Mouse (Mus musculus) kidney, adult 8-10 months (tissue): Measurements from ENCODE around the gene Gse1.

Source experiments
- DNase-seq, 2 experiments: peaks; one replicate each; pipeline ENCODE4 v3.0.0; 2022

The Gse1 gene

DNA sequence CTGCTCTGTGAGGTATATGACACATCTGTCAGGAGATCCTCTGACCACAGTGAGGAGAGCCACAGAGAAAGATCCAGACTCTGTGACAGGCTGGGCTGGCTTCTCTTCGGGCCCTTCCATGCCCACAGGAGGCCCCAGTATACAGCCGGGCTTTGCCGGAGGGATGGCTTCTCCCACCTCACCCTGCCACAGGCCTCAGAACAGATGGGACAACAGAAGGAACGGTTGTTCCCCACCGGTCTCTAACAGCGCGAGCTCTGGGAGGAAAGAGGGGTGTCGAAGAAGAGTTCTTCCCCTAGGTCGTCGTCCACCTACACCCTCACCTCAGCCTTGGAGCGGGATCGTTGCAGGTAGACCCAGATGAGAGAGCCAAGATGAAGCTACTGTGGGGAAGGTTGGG, 202.8 kb downstream of the Gse1 start:
- no peak for DNase-seq

DNA sequence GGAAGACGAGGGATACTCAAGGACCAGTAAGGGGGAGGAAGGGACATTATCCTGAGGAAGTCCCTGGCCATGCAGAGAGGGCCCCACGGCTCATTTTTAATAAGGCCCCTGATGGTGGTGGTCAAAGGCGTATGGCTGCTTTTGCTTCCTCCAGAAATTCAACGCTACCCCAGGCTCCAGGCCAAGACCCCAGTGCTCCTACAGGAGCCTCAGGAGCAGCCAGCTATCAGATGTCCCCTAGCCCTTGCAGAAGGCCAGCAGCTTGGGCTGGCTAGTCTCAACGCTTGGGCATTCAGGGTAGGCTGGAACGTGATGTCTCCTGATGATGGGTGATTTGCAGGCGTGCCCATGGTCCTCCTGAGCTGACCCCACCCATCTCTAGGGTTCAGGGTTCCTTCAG, 204.2 kb downstream of the Gse1 start:
- no peak for DNase-seq

DNA sequence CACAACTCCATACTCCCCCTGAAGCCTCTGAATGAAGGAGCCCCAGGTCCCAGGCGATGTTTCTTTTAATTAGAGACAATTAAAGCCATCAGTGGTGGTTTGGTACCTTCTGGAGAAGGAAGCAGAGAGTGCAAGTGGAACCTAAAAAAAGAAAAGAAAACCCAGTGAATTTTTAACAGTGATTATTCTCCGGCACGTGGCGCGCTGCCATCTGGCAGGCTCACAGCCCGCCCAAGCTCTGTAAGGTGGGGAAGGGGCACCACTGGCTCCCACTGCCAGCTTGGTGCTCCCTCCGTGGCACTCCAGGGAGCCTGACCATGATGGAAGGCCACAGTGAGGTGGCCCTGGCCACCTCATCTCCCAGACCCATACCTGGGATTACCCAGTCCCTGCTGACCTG, 204.9 kb downstream of the Gse1 start:
- DNase-seq, result no peak

DNA sequence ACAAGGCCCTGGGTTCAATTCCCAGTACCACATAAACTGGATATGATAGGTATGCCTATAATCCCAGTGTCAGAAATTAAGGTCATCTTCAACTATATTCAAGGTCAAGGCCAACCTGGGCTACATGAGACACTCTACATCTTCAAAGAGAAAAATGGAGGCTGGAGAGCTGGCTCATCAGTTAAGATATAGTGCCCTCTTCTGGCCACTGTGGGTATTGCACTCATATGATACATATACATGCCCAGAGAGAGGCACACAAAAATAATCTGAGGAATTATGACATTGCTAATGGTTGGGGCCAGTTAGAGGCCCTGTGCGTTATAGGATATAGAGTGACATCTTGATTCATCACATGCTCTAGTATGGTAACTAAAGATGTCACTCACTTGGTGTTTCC, 205.5 kb downstream of the Gse1 start:
- no peak for DNase-seq

DNA sequence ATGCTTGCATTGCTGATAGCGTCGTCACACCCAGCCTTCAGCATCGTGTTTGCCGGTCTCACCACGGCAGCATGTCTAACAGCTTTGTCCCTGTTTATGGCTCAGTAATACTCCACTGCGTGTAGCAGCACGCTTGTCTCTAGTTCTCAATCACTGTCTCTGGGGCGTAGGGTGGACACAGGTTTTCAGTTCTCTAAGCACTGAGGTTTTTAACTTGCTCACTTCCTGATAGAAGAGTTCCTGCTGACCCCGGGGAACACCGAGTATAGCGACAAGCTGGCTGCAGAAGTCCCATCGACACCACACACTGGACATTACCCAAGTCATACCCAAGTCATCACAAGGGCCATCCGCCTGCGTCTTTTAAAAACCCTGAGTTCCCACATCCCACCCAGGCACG, 207.5 kb downstream of the Gse1 start:
- no peak for DNase-seq

DNA sequence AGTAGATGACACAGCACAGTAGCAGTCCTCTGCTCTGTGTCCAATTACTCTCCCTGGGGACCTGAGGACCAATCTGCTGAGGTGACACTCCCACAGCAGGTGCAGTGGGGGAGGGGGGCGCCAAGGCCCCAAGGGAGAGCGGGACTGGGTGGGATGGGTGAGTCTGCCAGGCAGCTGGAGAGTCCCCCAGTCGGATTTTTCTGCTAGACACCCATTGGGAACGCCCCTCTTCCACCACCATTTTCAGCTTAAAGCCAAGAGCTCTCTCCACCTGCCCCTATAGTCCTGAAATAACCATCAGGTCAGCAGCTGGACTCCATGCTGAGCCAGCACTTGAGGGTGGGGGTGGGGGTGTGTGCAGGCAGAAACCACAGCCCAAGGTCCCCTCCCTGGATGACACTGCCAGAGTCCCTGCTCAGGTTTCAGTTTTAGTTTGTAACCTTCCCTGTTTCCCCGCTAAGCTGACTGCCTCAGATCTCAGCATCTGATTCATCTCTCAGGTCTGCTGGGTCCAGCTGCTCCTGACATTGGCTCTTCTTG, 208.3 kb downstream of the Gse1 start:
- no peak for DNase-seq

DNA sequence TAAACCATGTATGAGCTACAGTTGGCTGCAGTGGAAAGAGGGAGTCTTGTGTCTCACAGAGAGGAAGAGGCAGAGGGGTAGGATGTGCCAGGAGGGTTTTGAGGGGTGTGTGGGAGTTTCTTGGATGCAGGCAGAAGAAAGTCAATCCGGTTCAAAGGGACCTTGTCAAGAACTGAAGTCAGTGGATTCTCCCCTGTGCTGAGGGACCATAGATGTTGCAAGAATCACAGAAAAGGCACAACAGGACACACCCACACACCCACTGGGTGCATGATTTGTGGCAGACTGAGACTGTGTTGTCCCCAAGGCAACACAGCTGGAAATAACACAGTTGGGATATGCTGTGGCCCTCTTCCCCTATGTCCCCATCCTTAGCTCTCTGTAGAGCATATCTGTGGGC, 209.0 kb downstream of the Gse1 start:
- no peak for DNase-seq

DNA sequence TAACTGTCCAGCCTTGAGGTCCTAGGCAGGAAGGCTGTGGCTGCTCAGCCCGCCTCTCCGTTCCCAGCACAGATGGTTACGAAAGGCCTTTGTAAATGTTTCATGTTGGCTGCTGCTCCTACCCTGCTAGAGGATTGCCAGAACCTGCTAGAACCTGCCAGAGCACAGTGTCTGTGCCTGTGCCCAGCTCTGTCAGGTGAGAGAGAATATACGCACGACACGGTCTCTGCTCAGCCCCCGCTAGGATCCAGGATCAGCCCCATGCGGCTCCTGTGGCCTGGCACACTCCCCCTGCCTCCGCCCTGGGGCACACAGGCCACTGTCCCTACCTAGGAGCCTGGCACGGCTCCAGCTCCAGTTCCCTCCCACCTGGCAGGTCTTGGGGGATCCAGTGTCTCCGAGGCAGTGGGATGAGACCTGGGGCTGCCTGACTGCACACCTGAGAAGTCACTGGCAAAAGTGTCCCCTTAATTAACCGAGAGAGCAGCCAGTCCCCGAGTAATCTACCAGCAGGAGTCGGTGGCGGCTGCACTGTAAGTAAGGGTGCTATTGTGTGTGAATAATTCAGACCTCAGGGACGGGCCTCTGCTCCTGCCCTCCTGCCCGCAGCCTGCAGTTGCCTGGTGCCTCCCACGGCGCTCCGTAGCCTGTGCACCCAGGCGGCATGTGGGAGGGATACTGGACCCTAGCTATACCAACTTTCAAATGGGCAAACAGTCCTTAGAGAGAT, 209.6 kb downstream of the Gse1 start:
- DNase-seq, result peak; percentile 59 to 71

DNA sequence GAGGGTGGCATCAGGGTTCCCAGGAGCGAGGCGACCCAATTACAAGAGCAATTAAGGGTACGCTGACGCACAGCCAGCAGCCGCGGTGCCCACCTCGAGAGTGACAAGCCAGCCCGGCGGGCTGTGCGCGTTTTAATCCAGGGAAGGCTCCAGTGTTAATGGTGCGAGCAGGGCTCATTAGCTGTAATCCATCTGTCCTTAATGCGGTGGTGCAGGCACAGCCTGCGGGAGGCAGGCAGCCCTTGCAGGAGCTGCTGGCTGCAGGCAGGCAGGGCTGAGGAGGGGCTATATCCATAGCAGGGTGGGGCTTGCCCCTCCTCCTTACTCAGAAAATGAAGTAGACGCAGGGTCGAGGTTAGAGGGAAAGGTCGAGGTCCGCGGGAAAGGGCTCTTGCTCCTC, 211.1 kb downstream of the Gse1 start:
- no peak for DNase-seq

DNA sequence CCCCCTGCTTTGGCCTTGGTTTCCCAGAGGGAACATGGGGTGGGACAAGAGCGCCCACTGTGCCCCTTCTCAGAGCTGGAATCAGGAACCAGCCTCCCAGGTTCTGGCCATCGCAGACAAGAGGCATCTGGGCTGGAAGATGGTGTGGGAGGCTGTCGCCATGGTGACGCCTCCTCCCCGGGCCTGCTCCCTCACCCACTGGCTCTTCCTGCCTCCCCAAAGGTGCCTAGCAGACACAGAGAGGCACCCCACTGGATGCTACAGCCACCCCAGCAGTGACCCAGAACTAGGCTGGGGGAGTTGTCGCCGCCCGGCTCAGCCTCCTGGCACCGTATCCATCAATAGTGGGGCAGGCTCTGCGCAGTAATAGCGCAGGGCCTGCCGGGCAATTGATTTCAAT, 212.5 kb downstream of the Gse1 start:
- DNase-seq, result no peak

DNA sequence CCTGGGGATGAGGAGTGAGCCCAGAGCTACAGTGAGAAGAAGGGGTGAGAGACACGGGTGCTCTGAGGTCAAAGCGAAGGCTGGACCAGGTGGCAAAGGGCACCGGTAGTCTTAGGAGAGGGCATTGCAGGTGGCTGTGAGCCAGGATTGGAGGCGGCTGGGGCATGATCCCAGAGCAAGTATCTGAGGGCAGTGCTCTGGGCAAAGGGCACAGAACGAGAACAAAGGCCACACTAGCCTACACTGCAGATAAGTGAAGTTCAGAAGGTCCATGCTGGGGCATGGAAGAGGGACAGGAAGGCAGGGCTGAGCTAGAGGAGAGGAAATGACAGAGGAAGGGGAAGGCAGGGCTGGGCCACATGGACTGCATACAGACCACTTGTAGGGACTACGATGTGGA, 213.4 kb downstream of the Gse1 start:
- DNase-seq, result peak; percentile 80 to 81

DNA sequence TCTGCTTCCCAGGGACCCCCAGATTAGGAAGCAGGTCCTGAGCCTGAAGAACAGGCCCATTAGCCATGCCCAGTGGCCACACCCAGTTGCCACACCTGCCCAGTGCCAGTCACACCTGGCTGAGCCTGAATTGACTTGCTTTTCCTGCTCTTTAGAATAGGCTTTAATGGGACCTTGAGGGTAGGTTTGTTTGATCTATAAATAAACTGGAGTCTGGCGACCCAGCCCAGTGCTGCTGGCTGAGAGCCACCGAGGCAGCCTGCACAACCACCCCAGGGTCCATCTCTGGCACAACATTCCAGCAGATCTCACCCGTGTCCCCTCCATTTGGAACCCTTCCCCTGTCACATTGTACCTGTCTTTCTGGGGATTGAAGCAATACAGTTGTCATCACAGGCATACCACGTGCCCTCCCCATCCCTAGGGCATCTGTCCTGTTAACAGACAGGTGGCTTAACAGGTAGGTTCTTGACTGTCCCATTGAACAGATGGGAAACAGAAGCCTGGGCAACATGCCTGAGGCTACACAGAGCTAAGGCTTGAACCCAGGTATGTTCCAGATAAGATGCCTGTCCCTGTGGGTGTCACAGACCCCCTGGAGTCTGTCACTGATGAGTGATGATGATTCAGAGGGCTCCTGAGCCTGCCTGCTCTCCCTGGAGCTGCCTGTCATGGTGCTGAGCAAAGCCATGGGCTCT, 214.2 kb downstream of the Gse1 start:
- DNase-seq, result peak; percentile 34 to 57

DNA sequence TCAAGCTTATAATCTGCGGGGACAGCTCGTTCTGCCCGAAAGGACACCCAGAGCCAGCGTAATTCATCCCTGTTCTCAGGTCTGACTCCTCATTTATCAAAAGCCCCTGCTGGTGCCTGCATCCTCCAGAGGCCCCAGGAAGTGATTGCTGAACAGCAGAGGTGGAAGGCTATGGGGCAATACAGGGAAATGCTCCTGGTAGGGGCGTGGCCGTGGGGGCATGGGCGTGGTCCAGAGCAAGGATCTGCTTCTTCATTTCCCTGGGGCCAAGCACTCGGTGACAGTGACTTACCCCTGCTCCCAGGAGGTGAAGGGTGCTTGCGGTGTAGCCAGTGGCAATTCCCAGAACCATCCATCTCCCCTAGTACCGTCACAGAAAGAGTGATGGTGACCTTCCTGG, 217.0 kb downstream of the Gse1 start:
- DNase-seq, result no peak

DNA sequence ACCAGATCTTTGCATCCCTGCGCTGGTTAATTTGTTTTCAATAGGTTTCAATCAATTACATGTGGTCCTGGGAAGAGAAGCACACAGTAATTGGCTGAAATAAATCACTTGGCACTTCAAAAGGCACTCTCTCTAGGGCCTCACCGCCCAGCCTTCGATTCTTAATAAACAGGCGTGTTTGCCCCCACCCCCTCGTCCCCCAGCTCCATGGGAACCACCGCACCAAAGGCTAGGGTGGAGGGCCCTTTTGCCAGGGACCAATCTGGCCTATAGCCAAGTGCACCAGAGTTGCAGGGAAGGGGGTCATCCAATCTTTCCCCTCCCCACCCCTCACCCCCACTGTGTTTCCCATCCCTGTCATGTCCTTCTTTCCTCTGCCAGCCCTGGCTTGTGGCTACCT, 219.9 kb downstream of the Gse1 start:
- no peak for DNase-seq

DNA sequence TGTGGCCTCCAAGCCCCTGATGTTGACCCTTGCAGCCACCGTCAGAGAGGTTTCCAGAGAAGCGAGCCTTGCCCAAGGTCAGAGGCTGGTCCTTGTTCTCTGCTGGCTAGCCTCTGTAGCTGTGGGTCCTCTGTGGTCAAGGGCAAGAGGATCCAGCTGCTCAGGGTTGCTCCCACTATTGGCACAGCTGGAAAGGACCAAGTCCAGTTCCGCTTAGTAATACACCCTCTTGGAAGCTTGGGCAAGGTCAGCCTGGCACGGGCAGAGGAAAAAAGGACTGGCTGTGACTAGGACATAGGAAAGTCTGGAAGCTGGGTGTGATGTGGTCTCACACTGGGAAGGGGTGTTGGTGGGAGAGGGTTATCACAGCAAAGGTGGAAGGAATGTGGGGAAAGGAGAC, 220.9 kb downstream of the Gse1 start:
- DNase-seq, result peak in 1 of 2 experiments; percentile 25

DNA sequence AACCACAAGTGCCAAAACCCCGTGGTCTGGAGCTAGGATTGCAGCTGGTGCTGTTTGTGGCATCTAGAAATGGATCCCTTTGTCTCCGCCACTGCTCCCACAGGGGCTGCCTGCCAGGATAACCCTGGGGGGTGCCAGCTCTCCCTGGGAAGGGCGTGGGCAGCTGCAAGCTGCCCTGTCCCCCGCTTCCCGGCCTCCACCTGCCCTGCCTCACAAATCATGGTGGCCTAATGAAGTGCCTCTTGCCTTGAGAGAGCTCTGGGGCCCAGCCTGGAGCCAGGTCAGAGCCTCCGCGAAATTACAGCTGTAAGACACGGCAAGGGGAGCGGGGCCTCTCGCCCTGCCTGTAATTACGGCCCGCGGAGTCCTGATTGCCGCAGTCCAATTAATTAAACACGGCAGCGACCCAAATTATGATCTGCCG, 221.4 kb downstream of the Gse1 start:
- DNase-seq, result no peak

DNA sequence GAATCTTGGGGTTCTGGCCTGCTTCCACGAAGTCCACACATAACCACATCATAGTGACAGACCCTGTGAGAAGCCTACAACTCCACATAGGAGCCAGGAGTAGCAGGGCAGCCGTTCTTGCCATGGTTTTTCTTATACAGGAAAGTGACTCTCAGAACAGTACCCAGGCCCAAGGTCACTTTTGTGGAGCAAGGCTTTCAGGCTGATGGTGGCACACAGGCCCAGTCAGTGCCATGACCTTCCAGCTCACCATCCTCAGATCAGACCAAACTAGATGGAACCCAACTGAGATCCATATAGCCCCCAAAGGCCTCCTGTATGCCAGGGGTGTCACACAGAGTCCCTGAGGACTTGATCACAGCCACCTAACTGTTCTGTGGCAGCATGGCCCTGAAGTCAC, 223.9 kb downstream of the Gse1 start:
- no peak for DNase-seq

DNA sequence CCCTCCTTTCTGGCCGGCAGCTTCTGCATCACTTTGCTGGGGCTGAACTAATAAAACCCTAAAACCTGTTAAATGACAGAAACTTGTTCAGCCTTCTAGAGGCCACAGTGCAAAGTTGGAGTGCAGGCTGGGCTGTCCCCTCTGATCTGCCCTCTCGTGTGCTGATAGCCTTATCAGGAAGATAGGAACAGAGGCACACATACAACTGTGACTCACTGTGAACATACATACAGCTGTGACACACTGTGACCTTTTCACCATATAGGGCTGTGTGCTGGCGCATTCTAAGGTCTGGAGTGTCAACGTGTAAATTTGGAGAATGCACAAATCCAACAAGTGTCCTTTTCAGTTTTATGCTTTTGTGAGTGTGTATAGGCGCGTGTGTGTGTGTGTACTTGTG, 226.1 kb downstream of the Gse1 start:
- DNase-seq, result no peak

DNA sequence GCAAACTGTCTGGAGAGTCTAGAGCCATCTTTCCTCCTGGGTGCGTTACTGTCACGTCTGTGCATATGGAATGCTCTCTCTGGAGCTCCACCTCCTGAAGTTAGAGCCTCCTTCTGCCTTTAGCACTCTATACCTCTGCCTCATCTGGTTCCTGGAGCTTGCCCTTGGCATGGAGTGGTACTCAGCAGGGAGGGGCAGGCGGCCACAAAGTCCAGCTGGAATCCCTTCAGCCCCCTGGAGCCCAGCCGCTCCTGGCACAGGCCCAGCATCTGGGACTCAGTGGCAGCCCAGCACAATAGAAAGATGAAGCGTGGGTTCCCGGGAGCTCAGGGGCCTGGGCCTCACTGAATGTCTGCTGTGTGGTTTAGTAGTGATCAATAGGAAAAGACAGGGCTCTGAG, 232.1 kb downstream of the Gse1 start:
- peak in 1 of 2 experiments; percentile 35 for DNase-seq

DNA sequence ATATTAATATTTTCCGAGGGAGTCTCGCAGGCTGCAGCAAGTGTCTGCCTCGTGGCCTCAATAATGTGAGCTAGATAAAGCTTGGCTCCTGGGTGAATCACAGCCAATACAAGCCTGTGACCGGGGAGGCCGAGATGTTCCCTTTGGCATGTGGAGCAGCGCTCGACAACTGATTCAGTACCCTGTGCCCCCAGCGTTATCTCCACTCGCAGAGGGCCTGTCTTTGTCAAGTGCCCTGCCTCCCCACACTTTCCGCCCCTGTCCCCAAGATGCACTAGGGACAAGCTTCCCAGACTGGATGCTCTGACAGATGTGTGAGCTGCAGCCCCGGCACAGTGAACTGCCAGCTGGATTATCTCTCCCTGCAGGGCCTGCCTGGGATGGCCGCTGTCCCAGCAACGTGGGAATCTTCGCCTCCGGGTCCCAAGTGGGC, 233.9 kb downstream of the Gse1 start:
- no peak for DNase-seq

DNA sequence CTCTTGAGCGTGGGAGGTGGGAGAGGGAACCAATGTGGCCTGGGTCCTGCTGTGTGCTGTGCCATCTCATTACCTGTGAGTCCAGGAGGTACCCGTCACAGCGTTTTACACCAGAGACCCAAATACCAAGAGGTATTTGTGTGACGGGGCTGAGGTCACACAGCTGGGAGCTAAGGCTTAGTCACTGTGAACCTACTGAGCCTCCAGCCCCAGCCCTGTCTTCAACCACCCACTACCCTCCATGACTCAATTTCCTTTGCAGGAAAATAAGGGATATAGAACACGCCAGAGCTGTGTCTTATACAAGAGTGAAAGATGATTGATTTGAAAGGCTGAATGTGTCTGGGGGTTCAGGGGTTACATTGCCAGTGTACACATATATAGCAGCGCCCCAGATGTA, 234.4 kb downstream of the Gse1 start:
- DNase-seq, result no peak

DNA sequence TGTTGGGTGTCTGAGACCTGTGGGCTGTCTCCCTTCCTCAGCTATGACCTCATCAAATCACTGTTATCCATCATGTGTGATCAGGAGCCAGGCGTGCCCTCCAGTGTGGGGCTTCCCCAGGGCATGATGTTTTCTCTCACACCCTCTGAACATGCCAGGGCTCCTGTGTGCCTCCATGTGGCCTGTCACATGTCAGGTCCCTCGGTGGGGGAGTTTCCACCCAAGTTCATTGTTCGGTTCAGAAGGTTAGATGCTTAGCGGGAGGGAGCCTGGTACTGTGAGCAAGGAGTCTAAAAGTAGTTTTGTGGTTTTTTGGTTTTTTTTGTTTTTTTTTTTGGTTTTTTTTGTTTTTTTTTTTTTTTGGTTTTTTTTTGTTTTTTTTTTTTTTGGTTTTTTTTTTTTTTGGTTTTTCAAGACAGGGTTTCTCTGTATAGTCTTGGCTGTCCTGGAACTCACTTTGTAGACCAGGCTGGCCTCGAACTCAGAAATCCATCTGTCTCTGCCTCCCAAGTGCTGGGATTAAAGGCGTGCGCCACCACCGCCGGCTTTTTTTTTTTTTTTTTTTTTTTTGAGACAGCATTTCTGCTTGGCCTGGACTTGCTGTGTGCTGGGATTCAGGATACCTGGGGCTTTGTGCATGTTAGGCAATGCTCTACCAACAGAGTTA, 235.8 kb downstream of the Gse1 start:
- DNase-seq, result no peak

DNA sequence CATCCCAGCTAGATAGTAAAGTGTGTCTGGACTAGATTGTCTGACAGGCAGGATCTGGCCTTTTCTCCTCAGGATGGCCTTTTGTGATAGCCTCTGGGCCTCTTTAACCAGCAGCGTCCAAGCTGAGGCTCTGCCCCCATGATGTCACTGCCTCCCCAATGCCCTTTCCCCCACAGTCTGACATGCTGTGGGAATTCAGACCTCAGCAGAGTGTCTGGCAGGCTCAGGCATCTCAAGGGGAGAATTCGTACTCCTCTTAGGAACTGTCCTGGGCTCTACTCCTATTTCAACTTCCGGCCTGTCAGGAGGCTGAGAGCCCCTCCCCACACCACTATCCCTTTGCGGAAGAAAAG, 236.3 kb downstream of the Gse1 start:
- no peak for DNase-seq

DNA sequence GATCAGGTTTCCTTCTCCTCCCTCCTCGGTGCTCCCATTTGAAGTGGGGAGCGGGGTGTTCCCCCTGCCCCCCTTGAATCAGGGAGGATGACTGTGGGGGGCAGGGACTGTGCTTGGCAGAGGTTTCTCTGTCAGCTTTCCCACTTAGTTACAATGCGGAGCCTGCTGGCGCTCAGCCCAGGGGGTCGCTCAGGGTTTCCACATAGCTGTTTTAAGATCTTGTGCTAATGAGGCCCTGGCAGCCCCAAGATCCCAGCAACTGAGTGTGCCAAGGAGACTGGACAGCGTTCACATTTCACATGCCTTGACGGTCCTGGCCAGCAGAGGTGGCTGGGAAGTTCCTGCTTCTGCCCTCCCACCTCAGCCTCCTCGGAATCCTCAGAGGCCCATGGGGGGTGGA, 237.5 kb downstream of the Gse1 start:
- no peak for DNase-seq
